Mouse (Mus musculus): ENCODE data around the gene Echs1.

Gene Echs1

DNA sequence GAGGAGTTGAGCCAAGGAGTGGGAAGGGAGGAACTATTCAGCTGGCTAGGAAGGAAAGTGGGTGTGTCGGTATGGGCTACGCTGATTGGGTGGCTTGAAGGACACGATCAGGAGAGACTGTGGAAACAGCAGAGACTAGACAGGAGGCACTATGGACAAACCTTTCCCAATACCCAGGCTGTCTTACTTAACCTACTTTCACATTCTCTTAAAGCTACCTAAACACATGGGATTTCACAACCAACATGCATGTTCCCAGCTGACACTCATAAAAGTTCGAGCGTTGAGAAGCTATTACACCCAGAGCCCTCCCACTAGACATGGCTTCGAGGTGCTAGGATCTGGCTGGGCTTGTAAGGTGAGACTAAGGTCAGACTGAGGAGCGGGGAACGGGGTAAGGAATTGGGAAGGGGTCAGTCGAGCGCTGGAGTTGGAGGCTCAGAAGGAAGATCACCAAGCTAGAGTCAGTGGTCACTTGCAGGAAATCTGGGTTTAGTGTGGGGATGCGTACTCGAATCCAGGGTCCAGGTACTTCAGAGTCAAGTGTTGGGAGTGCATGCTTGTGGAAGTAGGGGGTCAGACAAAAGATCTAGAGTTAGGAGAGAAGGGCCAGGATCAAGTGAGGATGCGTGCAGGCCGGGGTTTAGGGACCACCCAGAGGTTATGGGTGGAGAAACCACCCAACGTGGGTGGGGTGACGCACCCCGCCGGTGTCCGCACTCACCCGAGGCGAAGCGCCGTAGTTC is 520 bp downstream of the Echs1 start, which contains the start of gene Paox:
Gene Paox (plus strand): TSS at position 217 of the 746 bp plus-strand sequence.
- DNase-seq, result peak in 1 of 2 experiments; percentile 19

DNA sequence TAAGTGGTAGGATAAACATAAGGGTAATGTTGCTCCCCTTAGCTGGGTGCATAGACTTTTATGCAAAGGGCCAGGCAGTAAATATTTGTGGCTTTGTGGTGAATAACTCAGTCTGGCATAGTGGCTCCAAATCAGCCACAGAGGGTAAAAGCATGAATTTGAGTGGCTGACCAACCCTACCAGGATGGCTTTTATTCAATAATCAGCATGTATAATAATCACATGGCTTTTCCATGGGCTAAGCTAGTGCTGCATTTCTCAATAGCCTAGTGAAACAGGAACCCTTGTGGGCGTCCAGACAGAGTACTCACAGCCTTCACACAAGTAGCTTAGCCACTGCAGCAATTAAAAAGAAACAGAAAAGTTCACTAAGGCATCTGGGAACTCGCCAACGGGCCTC is 4.3 kb downstream of the Echs1 start:
- DNase-seq, result no peak

DNA sequence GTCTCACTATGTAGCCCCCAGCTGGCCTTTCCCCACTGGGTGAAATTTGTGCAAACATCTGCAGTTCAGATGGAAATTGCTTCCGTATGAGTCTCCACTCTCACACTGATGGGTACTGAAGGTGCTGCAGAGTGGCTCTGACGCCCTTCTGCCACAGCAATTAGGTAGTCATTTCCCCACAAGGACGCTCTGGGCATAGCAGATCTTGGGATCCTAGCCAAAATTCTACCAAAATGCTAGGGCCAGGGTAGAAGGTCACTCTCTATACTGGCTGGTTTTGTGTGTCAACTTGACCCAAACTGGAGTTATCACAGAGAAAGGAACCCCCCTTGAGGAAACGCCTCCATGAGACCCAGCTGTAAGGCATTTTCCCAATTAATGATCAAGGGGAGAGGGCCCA is 12.3 kb downstream of the Echs1 start:
- DNase-seq, result no peak

DNA sequence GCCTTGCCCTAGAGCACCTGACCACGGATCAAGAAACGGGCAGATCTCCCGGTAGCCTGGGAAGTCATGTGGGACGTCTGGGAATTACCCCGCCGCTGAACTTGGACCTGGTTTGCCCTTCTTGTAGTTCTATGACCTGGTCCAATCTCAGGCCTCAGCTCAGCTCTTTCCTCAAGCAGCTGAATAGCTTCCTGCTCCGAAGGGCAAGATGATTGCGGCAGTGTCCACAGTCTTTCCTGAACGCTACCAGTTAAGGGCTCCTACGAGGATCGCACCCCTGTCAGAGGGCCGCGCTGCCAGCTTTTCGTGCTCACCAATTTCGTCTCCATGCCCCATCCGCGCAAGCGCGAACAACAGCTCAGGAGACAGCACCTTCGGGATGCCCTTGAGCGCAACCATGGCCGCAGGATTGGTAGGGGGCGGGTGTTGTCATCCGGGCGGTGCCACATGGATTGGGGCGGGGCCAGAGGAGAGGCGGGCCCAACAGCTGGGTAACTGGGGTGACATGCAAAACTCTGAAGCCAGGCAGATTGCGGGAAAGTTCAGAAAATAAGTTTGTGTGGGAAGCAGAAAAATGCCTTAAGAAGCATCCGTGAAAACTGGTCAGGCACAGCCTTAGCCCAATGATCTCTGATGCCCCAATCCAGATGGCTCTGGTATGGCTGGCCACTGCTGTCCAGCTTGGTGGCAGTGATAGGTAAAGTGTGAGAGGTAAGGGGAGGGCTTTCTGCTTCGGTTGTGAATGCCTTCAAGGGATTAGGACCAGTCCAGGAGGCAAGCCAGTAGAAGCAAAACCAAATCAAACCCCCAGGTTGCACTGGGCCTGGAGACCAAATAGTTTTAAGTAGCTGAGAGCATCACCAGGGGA is 14.0 kb downstream of the Echs1 start, which contains the start of gene Fuom:
Gene Fuom (minus strand): TSS at position 449 of the 868 bp plus-strand sequence.
- peak; percentile 81 to 84 for DNase-seq

DNA sequence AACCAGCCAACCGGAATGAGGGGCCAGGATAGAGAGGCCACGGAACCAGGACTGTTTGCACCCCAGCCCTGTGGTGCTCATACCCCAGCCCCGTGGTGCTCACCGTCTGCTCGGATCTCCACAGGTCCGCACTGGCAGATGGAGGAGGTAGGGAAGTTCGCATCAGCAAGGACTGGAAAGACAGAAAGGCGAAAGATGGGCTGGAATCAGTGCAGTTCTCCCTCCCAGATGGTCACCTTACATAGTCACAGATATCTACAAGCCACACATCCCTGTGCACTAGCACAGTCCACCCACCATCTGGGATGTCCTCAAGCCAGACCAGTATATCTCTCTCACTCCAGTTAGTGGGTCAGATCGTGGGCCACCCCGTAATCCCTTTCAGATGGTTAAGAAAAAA is 14.8 kb downstream of the Echs1 start:
- peak in 1 of 2 experiments; percentile 44 for DNase-seq

DNA sequence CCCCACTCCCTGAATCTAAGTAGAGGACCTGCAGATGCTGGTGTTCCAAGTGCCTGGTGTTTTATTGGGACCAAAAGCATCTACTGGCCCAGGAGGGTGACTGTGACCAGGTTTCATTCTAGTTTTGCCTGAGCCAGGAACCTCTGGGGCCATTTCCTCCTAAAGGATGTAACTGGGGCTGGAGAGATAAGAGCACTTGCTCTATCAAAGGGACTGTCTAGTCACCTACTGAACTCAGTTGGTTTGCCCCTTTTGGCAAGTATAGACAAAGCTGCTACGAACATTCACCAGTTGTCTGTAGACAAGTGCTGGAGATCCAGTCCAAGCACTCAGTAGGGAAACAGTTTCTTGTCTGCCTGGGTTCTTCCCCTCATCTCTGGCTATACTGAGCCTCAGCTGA is 17.8 kb downstream of the Echs1 start:
- DNase-seq, result no peak

DNA sequence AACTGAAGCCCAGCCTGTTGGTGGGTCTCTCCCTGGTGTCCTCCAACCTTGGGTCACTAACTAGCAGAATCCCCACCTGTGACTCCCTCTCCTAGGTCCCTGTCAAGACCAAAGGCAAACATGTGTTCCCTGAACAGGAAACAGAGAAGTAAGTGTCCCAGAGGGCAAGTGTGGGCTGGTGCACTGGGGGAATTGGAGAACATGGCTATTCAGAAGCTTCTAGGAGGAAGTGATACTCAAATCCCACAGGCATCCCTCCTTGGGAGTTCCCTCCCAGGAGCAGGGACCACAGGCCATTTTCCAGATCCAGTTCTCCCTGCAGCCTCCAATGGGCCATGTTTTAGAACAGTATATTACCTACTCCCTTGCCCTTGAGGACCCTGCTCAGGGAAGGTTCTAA is 20.2 kb downstream of the Echs1 start:
- no peak for DNase-seq

DNA sequence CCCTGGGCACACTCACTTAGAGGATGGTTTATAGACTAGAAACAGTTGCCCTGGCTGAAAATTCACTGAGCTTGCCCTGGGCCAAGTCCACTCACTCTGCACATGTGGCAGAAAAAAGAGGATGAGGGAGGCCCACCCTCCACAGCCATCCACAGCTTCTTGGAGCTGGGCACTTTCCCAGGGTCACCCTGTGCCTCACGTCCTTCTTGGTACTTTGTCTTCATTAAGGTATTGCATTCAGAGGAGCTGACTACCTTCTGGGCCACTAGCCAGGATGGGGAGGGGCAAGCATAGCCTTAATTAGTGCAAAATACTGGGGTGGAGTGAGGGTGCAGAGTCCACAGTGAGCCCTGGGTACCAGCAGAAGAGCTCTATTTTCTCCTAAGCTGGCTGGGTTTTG is 20.7 kb downstream of the Echs1 start:
- DNase-seq, result no peak

DNA sequence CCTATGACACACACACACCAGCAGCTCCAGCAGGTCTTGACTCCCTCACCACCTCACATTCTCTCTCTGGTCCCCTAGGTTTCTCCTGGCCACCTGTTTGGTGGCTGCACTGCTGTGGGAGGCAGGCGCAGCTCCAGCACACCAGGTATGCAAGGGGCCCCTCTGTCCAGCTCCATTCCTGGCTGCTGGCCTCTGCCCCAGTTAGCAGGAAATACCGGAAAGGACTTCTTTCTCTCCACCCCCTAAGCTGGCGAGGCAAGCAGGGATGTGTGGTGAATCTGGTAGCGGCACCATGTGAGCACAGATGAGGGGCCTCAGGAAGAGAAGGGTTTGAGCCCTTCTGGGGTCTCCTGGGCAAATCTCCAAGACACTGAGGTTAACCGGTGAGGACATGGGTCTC is 21.3 kb downstream of the Echs1 start:
- no peak for DNase-seq

DNA sequence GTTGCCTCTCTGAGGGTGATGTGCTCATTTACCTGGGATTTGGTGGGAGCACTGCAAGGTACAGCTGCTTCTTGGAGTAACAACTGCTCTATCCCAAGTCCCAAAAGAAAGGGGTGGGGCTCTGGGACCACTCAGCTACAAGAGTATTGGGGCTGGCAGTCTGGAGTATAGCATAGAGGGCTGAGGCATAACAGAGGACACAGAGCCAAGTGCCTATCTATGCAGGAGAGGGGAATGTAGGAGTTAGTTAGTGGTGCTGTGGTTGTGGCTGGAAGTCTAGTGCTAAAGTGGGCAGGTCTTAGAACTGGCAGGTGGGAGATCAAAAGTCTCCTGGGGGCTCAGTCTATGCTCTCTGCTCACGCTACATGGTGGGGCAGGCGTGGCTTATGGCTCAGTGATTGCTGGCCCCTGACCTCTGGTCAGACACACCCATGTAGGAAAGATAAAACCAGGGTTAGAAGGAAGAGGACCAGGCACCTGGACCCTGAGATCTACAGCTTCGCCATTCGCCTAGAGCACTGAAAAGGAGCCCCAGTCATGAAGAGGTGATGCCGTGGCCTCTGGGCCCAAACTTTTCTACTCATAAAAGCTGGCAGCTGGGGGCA is 23.2 kb downstream of the Echs1 start, which contains the start of gene Prap1:
Gene Prap1 (plus strand): TSS at position 472 of the 605 bp plus-strand sequence.
- no peak for DNase-seq

DNA sequence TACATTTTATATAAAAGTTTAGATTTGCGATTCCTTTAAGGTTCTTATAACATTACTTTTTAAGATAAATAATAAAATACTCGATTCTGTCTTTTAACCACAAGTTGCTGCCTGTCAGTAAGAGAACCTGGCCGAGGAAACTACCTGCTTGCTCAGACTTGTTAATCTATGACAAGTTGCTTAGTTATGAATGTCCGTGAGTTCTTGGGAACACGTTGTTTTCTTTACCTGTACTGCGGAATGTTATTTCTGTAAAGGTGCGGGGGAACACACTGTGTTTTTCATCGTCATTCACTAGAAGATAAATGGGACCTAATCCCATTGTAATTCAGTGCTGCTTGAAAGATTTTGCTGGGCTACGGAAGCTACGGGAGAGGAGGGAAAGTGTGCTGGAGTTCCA is 25.7 kb downstream of the Echs1 start:
- DNase-seq, result no peak

DNA sequence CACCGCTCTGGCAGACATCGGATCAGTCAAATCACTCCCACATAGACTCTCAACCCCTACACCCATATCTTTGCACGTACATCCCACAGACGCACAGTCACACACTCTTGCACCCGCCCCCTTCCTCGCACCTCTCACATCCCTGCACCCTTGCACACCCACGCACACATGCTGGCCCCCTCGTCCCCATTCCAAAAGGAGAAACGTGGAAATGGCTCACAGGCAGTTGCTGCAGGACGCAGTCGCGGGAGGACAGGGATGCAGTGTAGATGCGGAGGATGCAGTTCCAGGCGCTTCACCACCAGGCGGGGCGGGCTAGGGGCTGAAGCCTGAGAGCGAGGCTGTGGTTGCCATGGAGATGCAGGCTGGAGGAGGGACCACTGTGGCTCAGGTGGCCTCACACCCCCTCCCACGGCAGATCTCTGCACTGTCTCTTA is 34.0 kb downstream of the Echs1 start, which contains the start of gene Caly:
Gene Caly (minus strand): TSS at position 307 of the 437 bp plus-strand sequence.
- peak; percentile 75 to 79 for DNase-seq

DNA sequence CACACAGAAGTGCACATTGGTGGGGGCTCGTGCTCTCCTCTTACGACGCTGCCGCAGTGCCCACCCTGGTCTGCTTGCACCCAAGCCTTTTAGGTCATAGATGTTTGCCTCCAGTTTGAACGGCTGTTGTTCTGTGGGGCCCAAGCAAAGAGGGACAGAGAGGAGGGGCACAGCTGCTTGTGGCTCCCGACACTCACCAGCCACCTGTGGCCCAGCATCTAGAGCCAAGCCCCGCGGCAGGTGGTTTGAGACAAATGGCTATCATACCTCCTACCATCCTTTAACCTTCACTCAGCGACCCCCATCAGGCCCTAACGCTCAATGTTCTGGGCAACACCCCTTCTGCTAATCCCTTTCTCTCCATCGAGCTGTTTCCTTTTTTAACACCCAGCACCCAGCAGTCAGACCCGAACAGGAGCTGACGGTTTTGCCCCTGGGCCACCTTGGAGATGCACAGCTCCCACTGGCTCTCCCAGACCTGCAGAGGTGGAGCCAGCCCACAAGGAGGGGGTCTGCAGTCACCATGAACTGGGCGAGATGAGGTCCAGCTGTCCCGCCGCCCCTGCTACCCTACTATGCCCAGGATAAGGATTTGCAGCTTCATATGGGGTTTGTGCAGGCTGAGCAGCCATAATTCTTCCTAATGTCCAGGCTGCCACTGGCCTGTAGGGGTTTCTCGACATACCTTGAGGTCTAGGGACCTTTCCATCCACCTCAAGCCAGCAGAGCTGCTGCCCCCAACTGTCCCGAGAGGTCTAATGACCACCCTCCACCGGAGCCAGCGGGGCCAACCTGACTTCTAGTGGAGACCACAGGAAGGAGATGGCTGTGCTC is 34.7 kb downstream of the Echs1 start:
- peak; percentile 50 to 58 for DNase-seq

DNA sequence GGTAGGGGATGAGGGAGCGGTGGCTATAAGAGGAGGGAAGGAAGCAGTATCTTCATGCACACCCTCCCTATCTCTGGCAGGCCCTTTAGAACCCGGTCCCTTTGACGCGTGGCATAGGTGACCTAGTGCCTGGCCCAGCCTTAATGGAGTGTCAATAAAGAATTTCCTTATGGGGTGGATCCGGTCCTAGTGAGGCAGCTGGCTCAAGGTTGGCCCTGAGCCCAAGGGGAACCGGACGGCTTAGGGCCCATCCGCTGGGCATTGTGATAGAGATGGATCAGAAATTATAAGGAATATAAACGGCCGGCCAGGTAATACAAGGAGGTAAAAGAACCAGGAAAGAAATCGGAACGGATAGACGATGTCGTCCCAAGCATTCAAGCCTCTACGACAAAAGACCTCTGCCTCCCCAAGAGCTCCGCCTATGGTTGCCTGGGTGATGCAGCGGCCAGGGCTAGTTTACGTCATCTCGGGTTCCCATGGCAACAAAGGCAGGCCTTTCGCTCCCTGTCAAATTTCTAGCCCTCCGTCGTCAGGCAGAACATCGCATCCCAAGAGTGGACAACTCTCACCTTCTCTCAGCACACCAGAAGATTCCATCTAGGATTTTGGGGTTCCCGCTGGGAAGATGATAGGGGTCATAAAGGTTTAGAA is 35.6 kb downstream of the Echs1 start:
- peak; percentile 90 to 94 for DNase-seq

DNA sequence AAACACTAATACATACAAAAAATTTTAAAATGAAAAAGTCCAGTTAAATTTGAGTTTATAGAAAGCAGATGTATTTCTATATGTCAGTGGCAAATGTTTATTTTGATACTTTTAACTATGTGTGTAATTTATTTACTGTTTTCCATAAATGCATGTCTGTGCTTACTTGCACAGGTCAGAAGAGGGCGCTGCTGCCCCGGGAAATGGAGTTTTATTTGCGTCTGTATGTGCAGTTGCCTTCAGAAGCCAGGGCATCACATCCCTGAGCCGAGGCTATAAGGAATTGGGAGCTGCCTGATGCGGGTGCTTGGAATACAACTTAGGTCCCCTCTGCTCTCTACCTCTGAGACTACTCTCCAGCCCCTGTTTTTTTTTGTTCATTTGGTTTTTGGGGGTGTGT is 37.6 kb downstream of the Echs1 start:
- peak; percentile 83 to 87 for DNase-seq

DNA sequence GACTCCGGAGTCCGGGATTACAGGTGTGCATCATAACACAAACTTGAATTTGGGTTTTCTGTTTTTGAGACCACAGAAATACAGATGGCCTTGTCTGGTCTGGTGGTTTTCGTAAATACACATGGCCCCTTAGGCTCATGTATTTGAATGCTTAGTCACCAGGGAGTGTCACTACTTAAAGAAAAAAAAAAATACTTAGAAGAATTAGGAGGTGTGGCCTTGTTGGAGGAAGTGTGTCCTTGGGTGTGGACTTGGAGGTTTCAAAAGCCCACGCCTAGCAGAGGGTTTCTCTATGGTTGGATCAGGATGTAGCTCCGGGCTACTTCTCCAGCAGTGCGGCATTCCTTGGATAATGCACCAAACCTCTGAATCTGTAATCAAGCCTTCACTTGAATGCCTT is 38.6 kb downstream of the Echs1 start:
- no peak for DNase-seq

DNA sequence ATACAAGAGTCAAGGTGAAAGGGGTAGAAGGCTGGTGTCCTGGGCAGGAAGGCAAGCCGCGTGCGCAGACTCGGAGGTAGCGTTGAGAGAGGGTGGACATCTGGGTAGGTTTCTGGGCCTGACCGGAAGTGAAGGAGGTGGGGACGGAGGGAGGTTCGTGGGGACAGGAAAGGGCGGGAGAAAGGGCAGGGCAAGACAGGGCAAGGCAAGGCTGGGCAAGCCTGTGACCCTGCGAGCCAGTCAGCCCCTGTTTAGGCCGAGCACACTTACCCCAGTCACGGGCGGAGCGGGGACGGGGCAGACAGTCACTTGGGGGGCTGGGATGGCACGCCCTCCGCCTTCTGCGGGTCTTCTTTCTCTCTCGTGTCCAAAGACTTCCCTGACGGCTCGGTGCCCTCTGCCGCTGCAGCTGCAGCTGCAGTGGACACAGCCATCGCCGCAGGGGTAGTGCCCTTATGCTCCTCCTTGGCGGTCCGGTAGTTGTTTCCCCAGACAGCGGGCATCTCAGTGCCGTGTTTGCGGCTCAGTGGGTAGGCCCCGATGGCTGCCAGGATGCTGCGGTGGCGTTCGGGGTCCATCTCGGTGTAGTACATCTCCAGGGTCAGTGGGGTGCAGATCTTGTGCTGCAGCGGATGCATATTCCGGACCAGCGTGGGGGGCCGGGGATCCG is 46.1 kb downstream of the Echs1 start:
- DNase-seq, result no peak

DNA sequence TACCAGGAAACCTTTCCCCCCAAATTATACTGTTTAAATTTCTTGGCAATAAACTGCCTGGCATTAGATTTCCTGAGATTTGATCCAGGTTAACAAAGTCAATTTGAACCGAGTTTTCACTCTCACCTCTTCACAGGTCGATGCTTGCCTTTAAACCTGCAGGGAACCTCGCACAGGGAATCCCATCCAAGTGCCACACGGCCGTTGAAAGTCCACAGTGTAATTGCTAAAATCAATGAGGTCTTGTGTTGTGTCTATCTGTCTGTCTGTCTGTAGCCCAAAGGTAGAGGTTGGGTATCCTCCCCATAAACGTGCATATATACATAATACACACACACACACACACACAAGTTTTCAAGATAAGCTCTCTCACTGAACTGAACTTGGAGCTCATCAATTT is 48.9 kb downstream of the Echs1 start:
- DNase-seq, result no peak

DNA sequence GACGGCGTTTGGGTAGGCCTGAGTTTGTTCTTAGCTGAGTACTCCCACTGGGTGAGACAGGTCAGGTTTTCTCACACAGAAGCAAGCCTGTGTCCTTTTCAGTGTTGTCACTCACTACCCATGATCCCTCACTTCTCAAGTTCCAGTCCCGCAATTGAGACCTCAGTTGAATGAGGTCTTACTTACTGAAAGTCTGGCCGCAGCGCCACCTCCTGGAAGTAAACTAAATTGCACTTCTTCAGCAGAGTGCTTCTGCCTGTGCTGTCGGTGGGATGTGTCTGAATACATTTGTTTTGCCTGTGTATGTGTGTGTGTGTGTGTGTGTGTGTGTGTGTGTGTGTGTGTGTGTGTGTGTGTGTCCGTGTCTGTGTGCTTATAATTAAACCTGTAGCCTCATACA is 53.2 kb downstream of the Echs1 start:
- peak; percentile 71 to 74 for DNase-seq

DNA sequence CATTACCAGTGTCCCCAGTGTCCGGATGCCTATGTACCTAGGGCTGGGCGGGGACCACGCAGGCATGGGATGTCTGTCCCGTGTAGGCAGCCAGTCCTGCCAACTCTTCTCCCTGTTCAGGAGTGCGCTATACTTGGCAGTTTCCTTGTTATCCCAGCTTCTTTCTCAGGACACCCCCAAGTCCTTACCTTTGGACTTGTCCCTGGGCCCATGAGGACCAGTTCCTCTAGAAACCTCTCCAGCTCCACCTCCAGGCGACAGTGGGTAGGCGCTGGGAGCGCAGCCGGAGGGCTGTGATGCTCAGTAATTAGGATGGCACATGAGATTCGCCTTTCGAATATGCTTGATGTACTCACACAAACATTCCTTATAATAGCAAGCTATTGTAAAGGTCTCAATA is 54.0 kb downstream of the Echs1 start:
- no peak for DNase-seq

DNA sequence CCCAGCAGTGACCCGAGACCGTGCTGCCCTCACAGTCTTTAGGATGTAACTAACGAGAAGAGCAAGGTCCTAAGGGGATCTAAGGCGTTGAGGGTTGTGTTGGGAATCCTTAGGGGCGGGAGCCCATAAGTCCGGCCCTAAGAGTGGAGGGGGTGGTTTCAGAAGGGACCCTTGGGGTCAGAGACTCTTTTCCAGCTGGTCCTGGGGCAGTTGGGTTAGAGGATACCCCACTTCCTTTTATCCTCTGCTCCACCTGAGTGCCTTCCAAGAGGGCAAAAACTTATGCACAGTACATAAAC is 54.5 kb downstream of the Echs1 start:
- no peak for DNase-seq
